Mouse (Mus musculus) liver, embryonic 15.5 days (tissue): Measurements from ENCODE around the gene Tex29. TPM values are rescaled to one million over a fixed set of nuclear protein-coding genes. Genes with fewer than 3 reads are reported as not detected.
"Not testable (repeated sequence)": the region's sequence is repeated elsewhere in the genome, so short reads cannot be mapped to it uniquely, and the experiment has no call there.

ENCODE experiments used
- ATAC-seq: fragments of 200-750 bp; cut with Nextera tagmentation; 2 replicates; pipeline ENCODE4 v1.8.0; 2017; ENCODE audit warnings: moderate number of reproducible peaks, mild to moderate bottlenecking, moderate library complexity; ENCODE audit not compliant: insufficient read depth
- H3K27ac ChIP-seq: fragments of 300-500 bp; sonication (generic); replicated peaks from 2 replicates; pipeline ENCODE4 v1.5.1; 2015; ENCODE audit warnings: mild to moderate bottlenecking, inconsistent platforms
- H3K27me3 ChIP-seq: fragments of 300-500 bp; sonication (generic); 2 replicates; pipeline ENCODE4 v1.6.1; 2015; ENCODE audit warnings: mild to moderate bottlenecking, inconsistent platforms
- H3K36me3 ChIP-seq: fragments of 300-500 bp; sonication (generic); replicated peaks from 2 replicates; pipeline ENCODE4 v1.6.1; 2015; ENCODE audit warnings: moderate library complexity, mild to moderate bottlenecking, inconsistent platforms
- H3K4me1 ChIP-seq: fragments of 300-500 bp; sonication (generic); replicated peaks from 2 replicates; pipeline ENCODE4 v1.6.1; 2015; ENCODE audit warnings: inconsistent platforms
- H3K4me2 ChIP-seq: fragments of 300-500 bp; sonication (generic); 2 replicates; pipeline ENCODE4 v1.6.1; 2015; ENCODE audit warnings: moderate library complexity, mild to moderate bottlenecking, inconsistent platforms
- H3K4me3 ChIP-seq: fragments of 300-500 bp; sonication (generic); replicated peaks from 2 replicates; pipeline ENCODE4 v1.5.1; 2015; ENCODE audit warnings: mild to moderate bottlenecking, inconsistent platforms
- H3K9ac ChIP-seq: fragments of 300-500 bp; sonication (generic); 2 replicates; pipeline ENCODE4 v1.6.1; 2015; ENCODE audit warnings: moderate library complexity, mild to moderate bottlenecking, inconsistent platforms
- H3K9me3 ChIP-seq: fragments of 300-500 bp; sonication (generic); replicated peaks from 2 replicates; pipeline ENCODE4 v1.6.1; 2016; ENCODE audit warnings: inconsistent platforms
- WGBS: fragments of 180-500 bp; shearing (Covaris S2); methylation state at CpG from one replicate; pipeline ENCODE4 v1.1.7; 2015; ENCODE audit warnings: mixed read lengths; ENCODE audit not compliant: insufficient replicate concordance; 5-methylcytosine and 5-hydroxymethylcytosine counted together
- polyA plus RNA-seq: library from polyadenylated mRNA; unstranded; fragments of >200 nt; fragmentation: Nextera tagmentation; extraction: Ambion mirVana; gene quantifications from 2 replicates; pipeline ENCODE4 v1.2.1, GENCODE M21; 2015

The Tex29 gene
- polyA plus RNA-seq, 1 experiment from 2014 or later, result not detected

- no peaks in the 10 kb centered on the region for H3K27me3 ChIP-seq
- H3K4me1 ChIP-seq, result peaks cover 3% of the 10 kb centered on the region; the same call in 1 of the 2 replicates
- no peak overlapping the region for H3K27ac ChIP-seq
- H3K9ac ChIP-seq, result no peak overlapping the region
- no peak overlapping the region for H3K4me2 ChIP-seq
- ATAC-seq, result no peak
- peaks cover 34% of the 10 kb centered on the region for H3K36me3 ChIP-seq
- WGBS, result 22% methylated on average over 5 of the region's 5 CpGs
- H3K9me3 ChIP-seq, result no peaks in the 10 kb centered on the region
- no peak overlapping the region for H3K4me3 ChIP-seq
Measured at GRCm38 (mm10) chr8:11831939-11832338, 8.3 kb upstream of the Tex29 start.

GRCm38 (mm10) chr8:11833157-11833556 lies 7.1 kb upstream of the Tex29 start:
- no peaks in the 10 kb centered on the region for H3K9me3 ChIP-seq
- H3K4me2 ChIP-seq, result no peak overlapping the region
- ATAC-seq, result no peak
- no peak overlapping the region for H3K27ac ChIP-seq
- no peak overlapping the region for H3K9ac ChIP-seq
- WGBS, result 78% methylated on average over 4 of the region's 4 CpGs
- H3K4me3 ChIP-seq, result no peak overlapping the region
- no peaks in the 10 kb centered on the region for H3K27me3 ChIP-seq
- H3K36me3 ChIP-seq, result peaks cover 28% of the 10 kb centered on the region
- peaks cover 3% of the 10 kb centered on the region; the same call in 1 of the 2 replicates for H3K4me1 ChIP-seq

- Histone ChIP-seq H3K9me3 (no peaks in the 10 kb centered on the region), H3K4me1 (peaks cover 3% of the 10 kb centered on the region; the same call in 1 of the 2 replicates), H3K27me3 (no peaks in the 10 kb centered on the region), H3K36me3 (peaks cover 28% of the 10 kb centered on the region), H3K4me2 (no peak overlapping the region), H3K9ac (no peak overlapping the region), H3K27ac (no peak overlapping the region), H3K4me3 (no peak overlapping the region)
- ATAC-seq, result no peak
- 76% methylated on average over 5 of the region's 5 CpGs for WGBS
Measured at GRCm38 (mm10) chr8:11834200-11834599, 6.1 kb upstream of the Tex29 start.

GRCm38 (mm10) chr8:11834691-11835090 lies 5.6 kb upstream of the Tex29 start:
- no peak for ATAC-seq
- Histone ChIP-seq H3K9ac (no peak overlapping the region), H3K4me3 (no peak overlapping the region), H3K27ac (no peak overlapping the region), H3K27me3 (no peaks in the 10 kb centered on the region), H3K9me3 (no peaks in the 10 kb centered on the region), H3K4me1 (peaks cover 3% of the 10 kb centered on the region; the same call in 1 of the 2 replicates), H3K4me2 (no peak overlapping the region), H3K36me3 (peaks cover 28% of the 10 kb centered on the region)
- 81% methylated on average over 16 of the region's 16 CpGs for WGBS

- Histone ChIP-seq H3K4me1 (no peaks in the 10 kb centered on the region), H3K27ac (no peak overlapping the region), H3K4me3 (no peak overlapping the region), H3K9me3 (no peaks in the 10 kb centered on the region), H3K27me3 (no peaks in the 10 kb centered on the region), H3K36me3 (no peaks in the 10 kb centered on the region), H3K9ac (no peak overlapping the region), H3K4me2 (no peak overlapping the region)
- no peak for ATAC-seq
- WGBS, result 45% methylated on average over 8 of the region's 8 CpGs
Measured at GRCm38 (mm10) chr8:11841571-11841970, 1.3 kb downstream of the Tex29 start.

- Histone ChIP-seq H3K27me3 (no peaks in the 10 kb centered on the region), H3K36me3 (no peaks in the 10 kb centered on the region), H3K27ac (no peak overlapping the region), H3K9ac (no peak overlapping the region), H3K4me1 (no peaks in the 10 kb centered on the region), H3K4me3 (no peak overlapping the region), H3K9me3 (no peaks in the 10 kb centered on the region), H3K4me2 (no peak overlapping the region)
- ATAC-seq, result no peak
- WGBS, result 61% methylated on average over 8 of the region's 8 CpGs
Measured at GRCm38 (mm10) chr8:11842757-11843156, 2.5 kb downstream of the Tex29 start.

- 65% methylated on average over 13 of the region's 13 CpGs for WGBS
- no peaks in the 10 kb centered on the region for H3K36me3 ChIP-seq
- H3K4me3 ChIP-seq, result no peak overlapping the region
- no peak overlapping the region for H3K9ac ChIP-seq
- H3K9me3 ChIP-seq, result no peaks in the 10 kb centered on the region
- H3K27me3 ChIP-seq, result no peaks in the 10 kb centered on the region
- H3K27ac ChIP-seq, result no peak overlapping the region
- ATAC-seq, result no peak
- no peak overlapping the region for H3K4me2 ChIP-seq
- H3K4me1 ChIP-seq, result no peaks in the 10 kb centered on the region
Measured at GRCm38 (mm10) chr8:11843677-11844315, 3.5 kb downstream of the Tex29 start.

GRCm38 (mm10) chr8:11844316-11844685 lies 4.0 kb downstream of the Tex29 start:
- H3K9ac ChIP-seq, result no peak overlapping the region
- no peaks in the 10 kb centered on the region for H3K4me1 ChIP-seq
- 55% methylated on average over 7 of the region's 7 CpGs for WGBS
- H3K27ac ChIP-seq, result no peak overlapping the region
- ATAC-seq, result no peak
- no peaks in the 10 kb centered on the region for H3K27me3 ChIP-seq
- H3K4me3 ChIP-seq, result no peak overlapping the region
- no peaks in the 10 kb centered on the region for H3K9me3 ChIP-seq
- no peak overlapping the region for H3K4me2 ChIP-seq
- H3K36me3 ChIP-seq, result no peaks in the 10 kb centered on the region

- H3K4me3 ChIP-seq, result no peak overlapping the region
- H3K36me3 ChIP-seq, result no peaks in the 10 kb centered on the region
- H3K27me3 ChIP-seq, result no peaks in the 10 kb centered on the region
- H3K4me2 ChIP-seq, result no peak overlapping the region
- H3K9ac ChIP-seq, result no peak overlapping the region
- no peak overlapping the region for H3K27ac ChIP-seq
- 71% methylated on average over 6 of the region's 6 CpGs for WGBS
- H3K4me1 ChIP-seq, result no peaks in the 10 kb centered on the region
- ATAC-seq, result no peak
- no peaks in the 10 kb centered on the region for H3K9me3 ChIP-seq
Measured at GRCm38 (mm10) chr8:11846807-11847206, 6.5 kb downstream of the Tex29 start.

GRCm38 (mm10) chr8:11867832-11868231 lies 27.6 kb downstream of the Tex29 start:
- no peak for ATAC-seq
- Histone ChIP-seq H3K27ac (no peak overlapping the region), H3K27me3 (no peaks in the 10 kb centered on the region), H3K9ac (no peak overlapping the region), H3K4me3 (no peak overlapping the region), H3K4me2 (no peak overlapping the region), H3K36me3 (no peaks in the 10 kb centered on the region), H3K4me1 (no peaks in the 10 kb centered on the region), H3K9me3 (no peaks in the 10 kb centered on the region)

GRCm38 (mm10) chr8:11874227-11874626 lies 34.0 kb downstream of the Tex29 start:
- 68% methylated on average over 6 of the region's 6 CpGs for WGBS

GRCm38 (mm10) chr8:11884646-11885045 lies 44.4 kb downstream of the Tex29 start:
- Histone ChIP-seq H3K9ac (no peak overlapping the region), H3K4me3 (no peak overlapping the region), H3K27ac (no peak overlapping the region), H3K27me3 (no peaks in the 10 kb centered on the region), H3K9me3 (no peaks in the 10 kb centered on the region), H3K4me2 (no peak overlapping the region), H3K36me3 (no peaks in the 10 kb centered on the region), H3K4me1 (no peaks in the 10 kb centered on the region)
- WGBS, result 71% methylated on average over 3 of the region's 3 CpGs
- no peak for ATAC-seq

More at GRCm38 (mm10) chr8:11874227-11874626, 34.0 kb downstream of the Tex29 start:
- not testable (repeated sequence) for H3K36me3 ChIP-seq, H3K27me3 ChIP-seq, H3K4me2 ChIP-seq, H3K9me3 ChIP-seq, H3K4me3 ChIP-seq, H3K4me1 ChIP-seq, H3K27ac ChIP-seq, H3K9ac ChIP-seq, ATAC-seq
